Mouse (Mus musculus) olfactory bulb, adult 2 months (tissue): Measurements from ENCODE around the gene Cep63.

Experiments
- CTCF ChIP-seq: fragments of 200-500 bp; IDR thresholded peaks from 2 replicates; pipeline ENCODE4 v1.5.1; 2012; ENCODE audit warnings: low read depth, mild to moderate bottlenecking, low read length, moderate library complexity; ENCODE audit not compliant: insufficient read depth
- POLR2A ChIP-seq: fragments of 200-500 bp; IDR thresholded peaks from 2 replicates; pipeline ENCODE4 v1.6.1; 2012; ENCODE audit warnings: mild to moderate bottlenecking, low read depth, low read length, moderate library complexity; ENCODE audit not compliant: insufficient read depth

- no peak for TF ChIP-seq CTCF
- TF ChIP-seq POLR2A = no peak
Measured at GRCm38 (mm10) chr9:102594667-102595393, 31.5 kb downstream of the Cep63 start.
